Mouse (Mus musculus): ENCODE measurements around the gene Tuba1a. TPM values are rescaled to one million over a fixed set of nuclear protein-coding genes. Genes with fewer than 3 reads are reported as not detected.

Tuba1a gene
- polyA plus RNA-seq, 1 experiment: 432 TPM

- no peaks in the 10 kb centered on the region for H3K27me3 ChIP-seq (ENCODE audit: control insufficient read depth, insufficient read depth, low read length)
- WGBS: 87% methylated on average over 15 of the region's 15 CpGs
- TF ChIP-seq POLR2A (IDR thresholded peaks at IDR 0.05; ENCODE audit: control insufficient read depth, extremely low read depth, insufficient read depth, low read length, poor library complexity) (no peak), CTCF (IDR thresholded peaks at IDR 0.05; ENCODE audit: borderline replicate concordance, control insufficient read depth, extremely low read depth, insufficient read depth, low read length, poor library complexity) (no peak)
- no peak overlapping the region for H3K27ac ChIP-seq (ENCODE audit: control insufficient read depth, insufficient read depth, low read length)
- H3K4me1 ChIP-seq (replicated peaks; ENCODE audit: control insufficient read depth, insufficient read depth, low read length): peaks cover 6% of the 10 kb centered on the region; the same call in 1 of the 2 replicates
- H3K4me3 ChIP-seq (ENCODE audit: control insufficient read depth, insufficient read depth, low read length): no peak overlapping the region
- DNase-seq: no peak
- H3K36me3 ChIP-seq (ENCODE audit: control insufficient read depth, insufficient read depth, low read length): no peaks in the 10 kb centered on the region
Observed at GRCm38 (mm10) chr15:98990669-98991539, 37.4 kb upstream of the Tuba1a start.

GRCm38 (mm10) chr15:98989701-98990430 lies 36.4 kb upstream of the Tuba1a start:
- TF ChIP-seq CTCF (IDR thresholded peaks at IDR 0.05; ENCODE audit: borderline replicate concordance, control insufficient read depth, extremely low read depth, insufficient read depth, low read length, poor library complexity): no peak
- TF ChIP-seq POLR2A (IDR thresholded peaks at IDR 0.05; ENCODE audit: control insufficient read depth, extremely low read depth, insufficient read depth, low read length, poor library complexity): no peak
- Histone ChIP-seq H3K36me3 (ENCODE audit: control insufficient read depth, insufficient read depth, low read length) (no peaks in the 10 kb centered on the region), H3K4me1 (replicated peaks; ENCODE audit: control insufficient read depth, insufficient read depth, low read length) (peaks cover 6% of the 10 kb centered on the region; the same call in 1 of the 2 replicates), H3K27ac (ENCODE audit: control insufficient read depth, insufficient read depth, low read length) (no peak overlapping the region), H3K27me3 (ENCODE audit: control insufficient read depth, insufficient read depth, low read length) (no peaks in the 10 kb centered on the region), H3K4me3 (ENCODE audit: control insufficient read depth, insufficient read depth, low read length) (no peak overlapping the region)
- DNase-seq: no peak
- WGBS: 76% methylated on average over 12 of the region's 12 CpGs

- 92% methylated on average over 3 of the region's 3 CpGs for WGBS
- H3K4me1 ChIP-seq (replicated peaks; ENCODE audit: control insufficient read depth, insufficient read depth, low read length): peaks cover 8% of the 10 kb centered on the region
- TF ChIP-seq POLR2A (IDR thresholded peaks at IDR 0.05; ENCODE audit: control insufficient read depth, extremely low read depth, insufficient read depth, low read length, poor library complexity) (no peak), CTCF (IDR thresholded peaks at IDR 0.05; ENCODE audit: borderline replicate concordance, control insufficient read depth, extremely low read depth, insufficient read depth, low read length, poor library complexity) (no peak)
Observed at GRCm38 (mm10) chr15:98988787-98989186, 35.3 kb upstream of the Tuba1a start.

GRCm38 (mm10) chr15:98987661-98988181 lies 34.2 kb upstream of the Tuba1a start:
- Histone ChIP-seq H3K27ac (ENCODE audit: control insufficient read depth, insufficient read depth, low read length) (no peak overlapping the region), H3K27me3 (ENCODE audit: control insufficient read depth, insufficient read depth, low read length) (no peaks in the 10 kb centered on the region), H3K4me3 (ENCODE audit: control insufficient read depth, insufficient read depth, low read length) (no peak overlapping the region), H3K4me1 (replicated peaks; ENCODE audit: control insufficient read depth, insufficient read depth, low read length) (peaks cover 8% of the 10 kb centered on the region), H3K36me3 (ENCODE audit: control insufficient read depth, insufficient read depth, low read length) (no peaks in the 10 kb centered on the region)
- TF ChIP-seq POLR2A (IDR thresholded peaks at IDR 0.05; ENCODE audit: control insufficient read depth, extremely low read depth, insufficient read depth, low read length, poor library complexity) (no peak), CTCF (IDR thresholded peaks at IDR 0.05; ENCODE audit: borderline replicate concordance, control insufficient read depth, extremely low read depth, insufficient read depth, low read length, poor library complexity) (no peak)
- no peak for DNase-seq
- 93% methylated on average over 8 of the region's 8 CpGs for WGBS

More at GRCm38 (mm10) chr15:98988787-98989186, 35.3 kb upstream of the Tuba1a start:
- no peak overlapping the region for H3K4me3 ChIP-seq (ENCODE audit: control insufficient read depth, insufficient read depth, low read length)
- no peaks in the 10 kb centered on the region for H3K27me3 ChIP-seq (ENCODE audit: control insufficient read depth, insufficient read depth, low read length)
- no peak for DNase-seq
- no peaks in the 10 kb centered on the region for H3K36me3 ChIP-seq (ENCODE audit: control insufficient read depth, insufficient read depth, low read length)
- H3K27ac ChIP-seq (ENCODE audit: control insufficient read depth, insufficient read depth, low read length): no peak overlapping the region

- H3K4me3 ChIP-seq (ENCODE audit: control insufficient read depth, insufficient read depth, low read length): no peak overlapping the region
- no peaks in the 10 kb centered on the region for H3K36me3 ChIP-seq (ENCODE audit: control insufficient read depth, insufficient read depth, low read length)
- TF ChIP-seq POLR2A (IDR thresholded peaks at IDR 0.05; ENCODE audit: control insufficient read depth, extremely low read depth, insufficient read depth, low read length, poor library complexity): no peak
- TF ChIP-seq CTCF (IDR thresholded peaks at IDR 0.05; ENCODE audit: borderline replicate concordance, control insufficient read depth, extremely low read depth, insufficient read depth, low read length, poor library complexity): no peak
- H3K27ac ChIP-seq (ENCODE audit: control insufficient read depth, insufficient read depth, low read length): no peak overlapping the region
- DNase-seq: no peak
- WGBS: 91% methylated on average over 7 of the region's 7 CpGs
- peaks cover 4% of the 10 kb centered on the region for H3K4me1 ChIP-seq (replicated peaks; ENCODE audit: control insufficient read depth, insufficient read depth, low read length)
- no peaks in the 10 kb centered on the region for H3K27me3 ChIP-seq (ENCODE audit: control insufficient read depth, insufficient read depth, low read length)
Observed at GRCm38 (mm10) chr15:98987077-98987630, 33.7 kb upstream of the Tuba1a start.

All from thymus, adult 2 months (tissue).